Mouse (Mus musculus): Measurements from ENCODE around the gene Gm4881. TPM values are rescaled to one million over a fixed set of nuclear protein-coding genes. Genes with fewer than 3 reads are reported as not detected.

The Gm4881 gene
- polyA plus RNA-seq, 1 experiment, result 0.31 TPM

DNA sequence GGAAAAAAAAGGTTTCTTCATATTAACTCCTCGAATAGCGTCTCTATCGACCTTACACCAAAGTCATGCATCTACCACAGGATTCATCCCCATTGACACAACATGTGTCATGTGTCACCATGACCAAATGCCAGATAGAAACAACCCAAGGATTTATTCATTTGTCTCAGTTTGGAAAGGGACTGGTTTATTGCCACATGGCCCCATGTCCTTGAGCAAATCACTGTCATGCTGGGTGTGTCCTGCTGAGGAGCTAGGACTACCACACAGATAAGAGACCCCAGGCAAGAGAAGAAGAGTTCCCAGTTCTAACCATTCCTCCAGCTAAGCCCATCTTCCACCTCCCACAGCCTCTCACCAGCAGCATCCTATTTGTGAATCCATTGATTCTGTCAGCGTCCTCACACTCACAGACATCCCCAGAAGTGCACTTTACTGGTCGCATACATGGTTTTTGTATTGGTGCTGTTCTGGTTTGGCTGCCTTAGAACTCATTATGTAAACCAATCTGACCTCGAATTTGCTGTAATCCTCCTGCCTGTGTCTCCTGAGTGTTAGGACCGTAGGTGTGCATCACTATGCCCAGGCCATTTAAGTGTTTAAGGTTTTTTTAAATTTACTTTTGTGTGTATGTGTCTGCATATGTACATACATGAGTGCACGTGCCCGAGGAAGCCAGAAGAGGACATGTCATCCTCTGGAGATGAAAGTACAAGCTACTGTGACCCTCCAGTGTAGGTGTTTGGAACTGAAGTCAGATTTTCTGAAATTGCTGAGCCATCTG lies 61.7 kb downstream of the Gm4881 start:
- no peak for DNase-seq
- Histone ChIP-seq H3K27ac (ENCODE audit: control insufficient read depth, insufficient read depth, low read length) (no peak overlapping the region), H3K4me3 (ENCODE audit: control insufficient read depth, insufficient read depth, low read length) (no peak overlapping the region), H3K4me1 (replicated peaks; ENCODE audit: control insufficient read depth, insufficient read depth, low read length) (peaks cover 14% of the 10 kb centered on the region), H3K36me3 (ENCODE audit: control insufficient read depth, insufficient read depth, low read length) (peaks cover 19% of the 10 kb centered on the region), H3K27me3 (ENCODE audit: control insufficient read depth, insufficient read depth, low read length) (no peaks in the 10 kb centered on the region)
- whole genome bisulfite sequencing, result 97% methylated on average over 9 of the region's 9 CpGs
- TF ChIP-seq CTCF (IDR thresholded peaks at IDR 0.05; ENCODE audit: borderline replicate concordance, control insufficient read depth, extremely low read depth, insufficient read depth, low read length, poor library complexity), result no peak
- no peak for TF ChIP-seq POLR2A (IDR thresholded peaks at IDR 0.05; ENCODE audit: control insufficient read depth, extremely low read depth, insufficient read depth, low read length, poor library complexity)

DNA sequence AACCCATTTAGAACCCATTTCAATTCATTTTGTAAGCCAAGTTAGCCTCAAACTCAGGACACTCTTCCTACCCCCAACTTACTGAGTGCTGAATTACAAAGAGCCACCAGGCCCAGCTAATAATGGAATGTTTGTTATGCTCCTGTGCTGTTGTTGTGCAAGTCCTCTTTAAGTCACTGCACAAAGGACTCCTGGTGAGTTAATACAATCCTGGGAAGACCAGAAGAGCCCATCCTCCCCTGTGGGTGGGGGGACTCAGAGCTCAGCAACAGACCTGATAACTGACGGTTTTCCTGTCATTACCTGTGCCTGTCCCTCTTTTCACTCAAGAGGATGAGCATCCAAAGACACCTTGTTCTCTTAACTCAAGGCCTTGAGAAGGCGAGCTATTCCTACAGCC lies 64.7 kb downstream of the Gm4881 start:
- WGBS, result 95% methylated on average over 2 of the region's 2 CpGs
- TF ChIP-seq CTCF (IDR thresholded peaks at IDR 0.05; ENCODE audit: borderline replicate concordance, control insufficient read depth, extremely low read depth, insufficient read depth, low read length, poor library complexity), result no peak
- no peak for TF ChIP-seq POLR2A (IDR thresholded peaks at IDR 0.05; ENCODE audit: control insufficient read depth, extremely low read depth, insufficient read depth, low read length, poor library complexity)
- no peak for DNase-seq
- no peaks in the 10 kb centered on the region for H3K27me3 ChIP-seq (ENCODE audit: control insufficient read depth, insufficient read depth, low read length)
- H3K4me3 ChIP-seq (ENCODE audit: control insufficient read depth, insufficient read depth, low read length), result no peak overlapping the region
- no peaks in the 10 kb centered on the region for H3K36me3 ChIP-seq (ENCODE audit: control insufficient read depth, insufficient read depth, low read length)
- H3K27ac ChIP-seq (ENCODE audit: control insufficient read depth, insufficient read depth, low read length), result no peak overlapping the region
- H3K4me1 ChIP-seq (replicated peaks; ENCODE audit: control insufficient read depth, insufficient read depth, low read length), result no peaks in the 10 kb centered on the region

DNA sequence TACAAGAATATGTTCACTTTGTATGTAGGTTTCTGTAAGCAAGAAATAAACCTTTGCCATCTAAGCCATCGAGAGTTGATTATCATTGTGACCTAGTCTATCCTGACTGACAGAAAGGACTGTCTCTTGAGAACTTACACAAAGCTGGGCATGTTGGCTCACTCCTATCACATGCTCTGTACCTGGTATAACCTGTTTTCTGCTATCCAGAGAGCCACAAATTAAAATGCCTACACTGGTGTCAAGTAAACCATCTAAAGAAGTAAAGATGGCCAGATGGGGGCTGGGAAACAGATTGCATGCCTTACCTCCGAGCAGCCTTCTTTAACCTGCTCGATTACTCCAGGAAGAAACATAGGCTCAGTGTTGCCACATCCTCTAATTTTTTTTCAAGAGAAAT lies 66.7 kb downstream of the Gm4881 start:
- no peaks in the 10 kb centered on the region for H3K27me3 ChIP-seq (ENCODE audit: control insufficient read depth, insufficient read depth, low read length)
- TF ChIP-seq POLR2A (IDR thresholded peaks at IDR 0.05; ENCODE audit: control insufficient read depth, extremely low read depth, insufficient read depth, low read length, poor library complexity) (no peak), CTCF (IDR thresholded peaks at IDR 0.05; ENCODE audit: borderline replicate concordance, control insufficient read depth, extremely low read depth, insufficient read depth, low read length, poor library complexity) (no peak)
- H3K36me3 ChIP-seq (ENCODE audit: control insufficient read depth, insufficient read depth, low read length), result no peaks in the 10 kb centered on the region
- no peak overlapping the region for H3K4me3 ChIP-seq (ENCODE audit: control insufficient read depth, insufficient read depth, low read length)
- H3K27ac ChIP-seq (ENCODE audit: control insufficient read depth, insufficient read depth, low read length), result no peak overlapping the region
- H3K4me1 ChIP-seq (replicated peaks; ENCODE audit: control insufficient read depth, insufficient read depth, low read length), result no peaks in the 10 kb centered on the region
- WGBS, result 70% methylated on average over 3 of the region's 3 CpGs
- no peak for DNase-seq

Other genes starting within 250 kb of the Gm4881 start
- gene BC049730, start 235.3 kb downstream of the Gm4881 start, polyA plus RNA-seq (2012; rRNA removed), result not detected in 2 replicates
- not detected in 2 replicates for gene Gm4763, start 217.6 kb downstream of the Gm4881 start, polyA plus RNA-seq (2012; rRNA removed)
- gene Cd177, start 184.2 kb downstream of the Gm4881 start, polyA plus RNA-seq (2012; rRNA removed), result 2.9 and 3.0 TPM in 2 replicates
- 1.4 and 2.1 TPM in 2 replicates for gene Ceacam10, start 167.3 kb downstream of the Gm4881 start, polyA plus RNA-seq (2012; rRNA removed)
- 6.4 and 6.8 TPM in 2 replicates for gene Gm9844, start 82.3 kb downstream of the Gm4881 start, polyA plus RNA-seq (2012; rRNA removed)
- gene Lypd4, start 74.6 kb downstream of the Gm4881 start, polyA plus RNA-seq (2012; rRNA removed), result 0.15 TPM in 1 of 2 replicates, not detected in the other
- not detected in 2 replicates for gene Dmrtc2, start 74.4 kb downstream of the Gm4881 start, polyA plus RNA-seq (2012; rRNA removed)
- 543 and 698 TPM in 2 replicates for gene Rps19, start 60.1 kb downstream of the Gm4881 start, polyA plus RNA-seq (2012; rRNA removed)
- gene Cd79a, start 47.1 kb downstream of the Gm4881 start, polyA plus RNA-seq (2012; rRNA removed), result 38.2 and 44.0 TPM in 2 replicates
- gene Arhgef1, start 41.6 kb downstream of the Gm4881 start, polyA plus RNA-seq (2012; rRNA removed), result 1,726 and 1,877 TPM in 2 replicates
- 433 and 569 TPM in 2 replicates for gene Rabac1, start 28.3 kb upstream of the Gm4881 start, polyA plus RNA-seq (2012; rRNA removed)
- 5.6 and 7.1 TPM in 2 replicates for gene Atp1a3, start 61.5 kb upstream of the Gm4881 start, polyA plus RNA-seq (2012; rRNA removed)
- gene Grik5, start 127.9 kb upstream of the Gm4881 start, polyA plus RNA-seq (2012; rRNA removed), result 19.1 and 23.0 TPM in 2 replicates
- 65.0 and 68.8 TPM in 2 replicates for gene Zfp574, start 128.1 kb upstream of the Gm4881 start, polyA plus RNA-seq (2012; rRNA removed)
- 5.6 and 5.7 TPM in 2 replicates for gene Pou2f2, start 235.2 kb upstream of the Gm4881 start, polyA plus RNA-seq (2012; rRNA removed)

All from thymus, adult 2 months (tissue).